Mouse (Mus musculus) layer of hippocampus, adult 2 months (tissue): Measurements from ENCODE around the gene Celf2. TPM values are rescaled to one million over a fixed set of nuclear protein-coding genes. Genes with fewer than 3 reads are reported as not detected.

Experiments
- DNase-seq, 2 experiments: peaks; one replicate each; pipeline ENCODE4 v3.0.0; 2022; ENCODE audit warnings: low spot score in 2 of 2
- H3K27ac ChIP-seq: fragments of 200-600 bp; 2 replicates; pipeline ENCODE4 v1.8.1; 2022
- H3K4me3 ChIP-seq: fragments of 200-600 bp; 2 replicates; pipeline ENCODE4 v1.8.1; 2022; ENCODE audit warnings: mild to moderate bottlenecking
- CTCF ChIP-seq: fragments of 200-600 bp; conservative IDR thresholded peaks from 2 replicates; pipeline ENCODE4 v1.8.1; 2022; ENCODE audit warnings: antibody characterized with exemption, mild to moderate bottlenecking, moderate library complexity
- total RNA-seq, 2 experiments: library from RNA; stranded (reverse); gene quantifications; 2 replicates each; pipeline ENCODE4 v1.2.3; 2021

The Celf2 gene
- total RNA-seq, 2 experiments from 2014 or later: 500 to 535 TPM

DNA sequence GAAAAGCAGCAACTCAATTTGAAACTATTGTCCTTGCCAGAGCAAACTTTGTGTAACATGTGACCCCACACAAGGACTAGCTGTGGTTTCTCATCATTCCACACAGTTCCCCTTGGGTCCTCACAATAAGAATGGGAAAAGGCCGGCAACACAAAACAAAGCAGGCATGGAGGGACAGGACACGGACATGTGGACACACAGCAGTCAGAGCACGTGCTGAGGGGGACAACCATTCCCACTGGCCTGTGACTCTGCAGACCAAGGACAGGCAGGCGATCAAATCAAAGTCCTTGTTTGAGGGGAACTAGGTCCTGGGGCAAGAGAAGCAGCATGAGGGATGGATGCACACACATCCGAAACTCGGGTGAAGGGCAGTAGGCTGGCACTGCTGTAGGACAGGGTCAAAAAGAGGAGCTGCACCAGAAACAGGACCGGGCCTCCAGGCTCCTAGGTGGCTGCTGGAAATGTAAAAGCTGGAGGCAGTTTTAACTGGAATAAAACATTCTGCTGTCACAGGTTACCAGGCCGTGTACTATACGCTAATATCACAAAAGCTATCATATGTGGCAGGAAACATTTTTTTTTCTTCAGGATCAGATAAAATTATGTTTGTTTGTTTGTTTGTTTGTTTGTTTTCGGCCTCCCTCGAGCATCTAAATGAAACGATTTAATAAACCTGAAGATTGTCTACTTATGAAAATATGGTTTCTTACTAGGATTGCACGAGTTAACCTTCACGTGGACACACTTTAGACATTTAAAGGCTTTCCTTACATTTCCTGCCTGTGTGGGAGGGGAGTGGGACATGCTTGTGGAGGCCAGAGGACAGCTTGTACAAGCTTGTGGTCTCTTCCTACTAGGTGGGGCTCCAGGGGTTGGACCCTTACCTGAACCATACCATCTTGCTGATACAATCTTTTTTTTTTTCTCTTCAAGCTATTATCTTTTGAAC, 950.8 kb downstream of the Celf2 start:
- peak overlapping the region; percentile 43; the same call in 1 of the 2 replicates for H3K27ac ChIP-seq
- no peak for DNase-seq
- TF ChIP-seq CTCF: no peak
- no peak overlapping the region for H3K4me3 ChIP-seq

DNA sequence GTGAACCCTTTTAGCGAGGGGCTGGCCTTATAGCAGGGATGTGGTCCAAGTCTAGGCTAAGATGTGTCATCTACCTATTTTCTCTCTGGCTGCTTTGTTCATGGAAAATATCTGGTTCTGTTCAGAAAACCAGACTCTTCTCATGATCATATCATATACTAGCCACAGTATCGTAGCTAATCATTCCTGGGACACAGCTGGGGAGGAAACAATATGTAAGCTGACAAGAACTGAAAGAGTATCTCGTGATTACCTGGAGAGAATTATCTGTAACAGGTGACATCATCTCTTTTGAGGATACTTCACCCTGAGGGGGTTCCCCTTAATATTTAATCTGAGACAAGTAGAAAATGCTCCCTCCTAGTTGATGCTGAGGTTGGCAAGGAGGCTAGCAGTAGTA, 951.6 kb downstream of the Celf2 start:
- TF ChIP-seq CTCF: no peak
- no peak for DNase-seq
- no peak overlapping the region for H3K4me3 ChIP-seq
- H3K27ac ChIP-seq: no peak overlapping the region

DNA sequence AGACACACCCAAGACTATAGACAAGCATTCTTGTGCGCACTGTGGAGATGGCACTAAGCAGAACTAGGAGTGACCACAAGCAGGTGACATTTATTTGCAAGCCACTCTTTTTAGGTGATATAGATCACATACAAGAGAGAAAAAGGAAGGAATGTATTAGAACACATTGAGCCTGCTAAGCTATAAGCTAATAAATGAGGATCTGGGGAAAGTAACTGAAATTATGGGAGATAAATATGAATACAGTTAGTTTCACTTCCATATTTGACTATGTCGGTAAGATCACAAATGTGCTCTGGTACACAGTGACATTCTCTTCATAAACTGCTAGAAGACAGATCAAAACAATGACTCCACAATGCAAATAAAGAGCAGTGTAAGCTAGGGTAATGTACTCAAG, 952.5 kb downstream of the Celf2 start:
- DNase-seq: no peak
- Histone ChIP-seq H3K27ac (no peak overlapping the region), H3K4me3 (no peak overlapping the region)
- TF ChIP-seq CTCF: no peak

DNA sequence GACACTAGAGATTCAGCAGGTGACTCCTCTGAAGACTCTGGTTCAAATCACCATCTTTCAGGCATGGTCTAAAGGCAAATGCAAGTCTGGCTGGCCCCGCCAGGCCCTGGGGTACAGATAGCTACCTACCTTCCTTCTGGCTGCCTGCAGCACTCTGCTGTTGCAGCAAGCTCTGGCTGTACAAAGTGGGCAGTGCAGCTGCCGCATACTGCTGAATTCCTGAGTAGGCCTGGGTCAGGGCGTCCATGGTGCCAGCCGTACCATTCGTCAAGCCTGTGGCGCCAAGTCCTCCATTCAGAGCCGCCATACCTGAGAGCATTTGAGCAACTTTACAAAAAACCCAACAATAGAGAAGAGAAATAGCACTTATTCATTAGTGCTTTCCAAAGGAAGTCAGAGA, 955.7 kb downstream of the Celf2 start:
- TF ChIP-seq CTCF: no peak
- Histone ChIP-seq H3K27ac (peak overlapping the region; percentile 66; the same call in 1 of the 2 replicates), H3K4me3 (no peak overlapping the region)
- no peak for DNase-seq

DNA sequence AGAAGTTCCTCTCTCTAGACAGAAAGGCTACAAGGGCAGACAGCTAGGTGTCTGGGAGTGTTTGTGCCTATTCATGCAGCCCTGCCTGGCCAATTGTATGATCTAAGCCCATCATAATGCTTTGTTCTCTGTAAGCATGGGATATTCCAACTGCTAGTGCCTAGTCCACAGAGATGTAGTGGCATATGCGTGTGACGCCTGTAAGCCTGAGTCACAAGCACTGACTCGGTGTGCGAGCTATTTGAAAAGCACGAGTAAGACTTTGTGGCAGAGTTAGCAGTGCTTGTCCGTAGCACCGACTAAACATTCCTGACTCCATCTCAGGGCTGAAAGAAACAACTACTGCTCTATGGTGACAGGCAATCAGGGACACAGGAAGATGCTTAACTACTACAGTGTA, 960.1 kb downstream of the Celf2 start:
- no peak for DNase-seq
- no peak overlapping the region for H3K4me3 ChIP-seq
- no peak for TF ChIP-seq CTCF
- peak overlapping the region; percentile 82; the same call in 1 of the 2 replicates for H3K27ac ChIP-seq

DNA sequence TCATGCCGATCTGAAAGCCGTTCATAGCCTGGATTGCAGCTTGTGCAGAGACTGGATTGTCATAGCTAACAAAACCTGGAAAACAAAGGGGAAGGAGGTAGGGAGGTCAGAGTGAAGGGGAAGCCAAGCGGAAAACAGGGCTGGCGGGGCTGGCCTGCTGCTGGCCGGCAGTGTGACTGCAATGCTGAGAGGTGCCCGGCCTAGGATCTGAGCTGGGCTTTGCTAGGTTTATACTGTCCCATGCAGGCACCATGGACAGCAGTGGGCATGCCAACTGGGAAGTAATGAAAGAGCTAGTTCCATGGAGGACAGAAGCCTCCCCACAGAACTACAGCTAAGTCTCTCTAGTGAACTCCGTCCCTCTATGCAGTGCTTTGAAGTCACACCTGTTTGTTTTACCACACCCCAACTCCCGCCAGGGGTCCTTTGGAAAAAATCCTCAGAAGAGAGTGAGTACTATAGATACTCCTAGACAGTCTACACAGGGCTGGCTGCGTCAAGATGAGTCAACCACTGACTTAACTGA, 962.2 kb downstream of the Celf2 start:
- no peak for DNase-seq
- no peak for TF ChIP-seq CTCF
- Histone ChIP-seq H3K27ac (peak overlapping the region; percentile 82), H3K4me3 (no peak overlapping the region)

DNA sequence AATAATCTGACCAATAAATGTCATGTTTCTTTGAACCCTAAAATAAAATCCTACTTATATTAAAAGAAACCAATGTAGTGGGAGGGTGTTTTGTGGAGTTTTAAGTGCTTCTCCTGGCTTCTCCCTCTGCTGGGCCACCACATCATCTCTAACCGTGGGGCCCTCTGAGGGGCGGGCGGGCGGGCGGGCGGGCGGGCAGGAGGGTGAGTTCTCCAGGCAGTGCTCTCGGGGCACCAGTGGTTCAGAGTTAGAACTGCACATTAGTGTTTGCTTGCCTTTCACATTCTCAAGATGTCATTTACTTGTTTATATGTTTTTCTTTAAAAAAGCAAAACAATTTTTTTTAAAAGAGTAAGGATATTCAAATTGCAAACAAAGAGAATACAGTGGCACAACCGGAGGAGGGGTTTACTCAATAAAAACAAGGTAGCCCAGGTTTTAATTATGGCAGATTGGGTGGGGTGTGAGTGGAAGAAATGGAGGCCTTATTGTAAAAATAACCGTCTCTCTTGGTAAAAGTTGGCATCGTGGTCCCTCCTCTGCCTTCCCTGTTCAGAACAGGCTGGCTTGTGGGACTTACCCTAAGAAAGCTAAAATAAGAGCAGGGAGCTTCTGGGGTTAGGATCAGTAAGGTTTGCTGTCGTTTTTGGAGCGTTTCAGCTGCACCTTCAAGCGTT, 962.8 kb downstream of the Celf2 start:
- TF ChIP-seq CTCF: no peak; the same call in 1 of the 2 replicates
- peak overlapping the region; percentile 82 for H3K27ac ChIP-seq
- no peak overlapping the region for H3K4me3 ChIP-seq
- DNase-seq: no peak

DNA sequence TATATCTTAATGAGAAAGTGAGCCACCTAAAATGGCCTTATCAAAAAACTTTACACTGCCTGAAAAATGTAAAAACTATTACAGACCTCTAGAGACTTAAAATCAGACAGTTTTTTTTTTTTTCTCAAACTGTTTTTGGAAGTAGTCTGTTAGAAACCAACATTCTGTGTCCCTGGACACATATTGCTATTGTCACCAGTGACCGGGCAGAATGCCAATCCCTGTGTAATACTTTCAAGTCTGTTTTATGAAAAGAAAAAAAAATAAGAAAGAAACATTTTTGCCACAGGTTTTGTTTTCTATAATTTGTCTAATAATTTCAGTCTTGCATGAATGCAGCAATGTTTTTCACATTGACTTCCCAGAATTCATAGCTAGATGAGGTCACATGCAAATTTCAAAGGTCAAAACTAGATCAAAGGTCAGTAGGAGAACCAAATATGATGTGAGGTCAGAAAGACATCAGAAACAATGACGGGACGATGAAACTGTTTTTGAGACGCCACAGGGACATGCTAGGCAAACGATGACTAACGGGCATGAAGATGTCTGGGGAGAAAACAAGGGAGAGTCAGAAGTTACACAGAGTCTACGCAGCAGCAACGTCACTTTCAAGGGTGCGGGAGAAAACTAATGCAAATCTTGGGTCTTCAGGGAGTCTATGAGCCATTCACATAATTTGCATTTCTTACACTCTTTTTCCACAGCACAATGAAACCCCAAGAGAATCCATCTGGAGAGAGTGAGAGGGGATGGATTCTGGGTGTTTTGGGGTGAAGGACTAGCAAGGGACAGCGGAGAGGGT, 964.0 kb downstream of the Celf2 start:
- no peak for DNase-seq
- Histone ChIP-seq H3K4me3 (no peak overlapping the region), H3K27ac (peak overlapping the region; percentile 82; the same call in 1 of the 2 replicates)
- no peak for TF ChIP-seq CTCF

DNA sequence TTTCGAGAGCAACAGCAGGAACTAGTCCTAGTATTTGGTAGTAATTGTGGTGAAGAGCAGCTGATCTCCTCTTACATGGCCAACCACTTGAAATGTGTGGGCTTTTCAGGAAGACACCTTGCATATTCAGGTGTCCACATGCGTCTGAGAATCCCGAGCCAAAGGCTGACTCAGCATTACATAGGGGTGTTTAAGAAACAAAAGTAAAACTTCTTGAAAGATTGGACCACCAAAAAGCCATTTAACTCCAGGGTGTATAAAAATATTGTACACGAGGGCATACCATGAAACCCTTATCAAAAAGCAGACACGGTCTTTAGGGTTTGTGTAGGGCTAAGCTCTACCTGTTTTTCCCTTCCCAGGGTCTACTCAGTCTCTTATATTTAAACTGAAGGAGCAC, 965.7 kb downstream of the Celf2 start:
- H3K4me3 ChIP-seq: no peak overlapping the region
- no peak for DNase-seq
- H3K27ac ChIP-seq: 0 out of 2 replicates have a peak overlapping the region, but pooled peaks have one; percentile 33
- no peak for TF ChIP-seq CTCF

DNA sequence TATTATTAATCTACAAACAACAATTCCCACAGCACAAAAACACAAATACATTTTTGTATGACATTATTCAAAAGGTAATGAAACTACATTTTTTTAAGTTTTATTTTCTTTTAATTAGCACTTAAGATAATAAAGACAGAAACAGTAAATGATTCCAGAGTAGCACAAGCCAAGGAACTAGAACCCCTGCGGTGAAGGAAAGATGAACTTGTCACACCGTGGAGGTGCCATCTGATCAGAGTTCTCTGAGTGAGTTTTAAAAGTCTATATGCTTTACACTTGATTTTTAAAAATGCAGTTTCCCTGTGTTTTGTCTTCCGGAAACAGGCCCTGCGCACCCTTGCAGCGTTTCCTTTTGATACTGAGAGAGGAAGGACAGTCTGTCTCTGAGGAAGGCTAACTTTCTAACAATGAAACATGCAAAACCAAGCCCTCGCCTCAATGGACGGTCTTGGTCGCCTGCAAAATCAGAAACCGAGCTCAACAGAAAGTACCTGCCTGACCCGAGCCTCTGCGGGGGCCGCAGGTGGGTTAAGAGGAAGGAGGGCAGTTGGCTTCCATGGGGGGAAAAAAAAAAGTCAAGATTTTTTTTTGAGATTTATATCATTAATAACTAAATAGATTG, 966.7 kb downstream of the Celf2 start:
- TF ChIP-seq CTCF: no peak
- 0 out of 2 replicates have a peak overlapping the region, but pooled peaks have one; percentile 40 for H3K27ac ChIP-seq
- no peak overlapping the region for H3K4me3 ChIP-seq
- no peak for DNase-seq

DNA sequence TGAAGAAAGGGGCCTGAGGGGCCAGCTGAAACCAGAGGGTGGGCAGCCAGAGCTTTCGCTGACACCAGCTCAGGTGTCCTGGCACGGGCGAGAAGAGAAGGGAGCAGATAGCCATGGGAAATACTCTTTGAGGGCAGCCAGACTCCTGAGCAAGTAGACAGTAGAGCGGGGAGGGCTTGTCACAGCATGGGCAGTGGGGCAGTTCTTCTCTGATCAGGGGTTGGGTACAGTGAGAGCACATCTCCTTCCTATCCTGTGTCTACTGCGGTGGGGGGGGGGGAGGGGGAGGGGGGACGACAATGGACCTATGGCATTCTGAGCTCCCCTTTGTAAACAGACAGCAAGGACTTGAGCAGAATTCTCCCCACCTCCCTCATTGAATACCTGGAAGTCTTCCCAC, 968.5 kb downstream of the Celf2 start:
- Histone ChIP-seq H3K4me3 (no peak overlapping the region), H3K27ac (peak overlapping the region; percentile 37)
- no peak for TF ChIP-seq CTCF
- DNase-seq: peak in 1 of 2 experiments; percentile 14

DNA sequence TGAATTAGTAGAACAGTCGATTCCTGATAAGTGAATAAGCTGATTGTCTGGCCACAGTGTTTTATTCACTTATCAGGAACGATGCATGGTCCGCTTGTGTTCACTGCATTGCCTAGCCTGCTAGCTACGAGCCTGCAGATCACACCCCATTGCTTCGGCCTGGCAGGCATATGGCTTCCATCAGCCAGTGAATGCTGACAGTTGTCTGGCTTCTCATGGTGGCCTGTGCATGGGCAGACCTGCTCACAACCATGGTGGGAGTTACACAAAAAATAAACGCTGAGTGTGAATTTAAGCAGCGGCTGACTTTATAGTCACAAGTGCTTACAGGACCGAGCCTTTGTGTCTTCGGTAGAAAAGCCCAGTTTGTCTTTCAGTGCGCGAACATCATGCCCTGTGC, 969.3 kb downstream of the Celf2 start:
- Histone ChIP-seq H3K4me3 (no peak overlapping the region), H3K27ac (peak overlapping the region; percentile 37)
- DNase-seq: peak in 1 of 2 experiments; percentile 10
- no peak for TF ChIP-seq CTCF
